Mouse (Mus musculus): ENCODE results near the gene Fxyd1.

- TF ChIP-seq CTCF (IDR thresholded peaks at IDR 0.05; ENCODE audit: low read depth) (no peak), EP300 (IDR thresholded peaks at IDR 0.05; ENCODE audit: low read depth) (no peak)
Observed at GRCm38 (mm10) chr7:31067836-31068235, 10.8 kb upstream of the Fxyd1 start.

All from liver, postnatal 0 days (tissue).